Mouse (Mus musculus): ENCODE measurements around the gene Pik3cd. TPM values are rescaled to one million over a fixed set of nuclear protein-coding genes. Genes with fewer than 3 reads are reported as not detected.
"Not testable (repeated sequence)": the region's sequence is repeated elsewhere in the genome, so short reads cannot be mapped to it uniquely, and the experiment has no call there.

Gene Pik3cd
- polyA plus RNA-seq, 1 experiment from 2014 or later, result 3.8 TPM

- Histone ChIP-seq H3K4me1 (replicated peaks; ENCODE audit: insufficient read depth, low read length) (no peaks in the 10 kb centered on the region), H3K27ac (no peak overlapping the region), H3K4me2 (ENCODE audit: low read length) (no peak overlapping the region), H3K27me3 (ENCODE audit: insufficient read depth, low read length) (no peaks in the 10 kb centered on the region), H3K36me3 (ENCODE audit: insufficient read depth, low read length) (no peaks in the 10 kb centered on the region), H3K4me3 (replicated peaks; ENCODE audit: low read depth, low read length) (no peak overlapping the region), H3K9me3 (replicated peaks; ENCODE audit: low read length) (0 out of 2 replicates have a peak, but pooled peaks cover 3% of the 10 kb centered on the region), H3K9ac (ENCODE audit: low read depth, low read length) (no peak overlapping the region)
- TF ChIP-seq CTCF (IDR thresholded peaks at IDR 0.05; ENCODE audit: low read depth), result peak; percentile 34; the same call in 1 of the 2 replicates
- no peak for DNase-seq (ENCODE audit: low spot score)
- no peak for ATAC-seq (replicated peaks; ENCODE audit: low FRiP score, low read depth)
- whole genome bisulfite sequencing, result 97% methylated on average over 3 of the region's 3 CpGs
These were observed 87.5 kb downstream of the Pik3cd start for GRCm38 (mm10) chr4:149614869-149615268.

GRCm38 (mm10) chr4:149613497-149613896 is 88.9 kb downstream of the Pik3cd start:
- not testable (repeated sequence) for ATAC-seq (replicated peaks; ENCODE audit: low FRiP score, low read depth); DNase-seq (ENCODE audit: low spot score); H3K4me1 ChIP-seq (replicated peaks; ENCODE audit: insufficient read depth, low read length); H3K4me3 ChIP-seq (replicated peaks; ENCODE audit: low read depth, low read length); H3K9ac ChIP-seq (ENCODE audit: low read depth, low read length); H3K27me3 ChIP-seq (ENCODE audit: insufficient read depth, low read length); H3K4me2 ChIP-seq (ENCODE audit: low read length); H3K9me3 ChIP-seq (replicated peaks; ENCODE audit: low read length); H3K36me3 ChIP-seq (ENCODE audit: insufficient read depth, low read length); H3K27ac ChIP-seq
- WGBS, result 71% methylated on average over 6 of the region's 6 CpGs

GRCm38 (mm10) chr4:149611376-149612044 is 90.9 kb downstream of the Pik3cd start:
- peak; percentile 93 for TF ChIP-seq CTCF (IDR thresholded peaks at IDR 0.05; ENCODE audit: low read depth)
- no peak for ATAC-seq (replicated peaks; ENCODE audit: low FRiP score, low read depth)
- Histone ChIP-seq H3K4me1 (replicated peaks; ENCODE audit: insufficient read depth, low read length) (no peaks in the 10 kb centered on the region; the same call in 1 of the 2 replicates), H3K27ac (no peak overlapping the region), H3K36me3 (ENCODE audit: insufficient read depth, low read length) (no peaks in the 10 kb centered on the region), H3K9me3 (replicated peaks; ENCODE audit: low read length) (0 out of 2 replicates have a peak, but pooled peaks cover 3% of the 10 kb centered on the region), H3K9ac (ENCODE audit: low read depth, low read length) (no peak overlapping the region), H3K27me3 (ENCODE audit: insufficient read depth, low read length) (no peaks in the 10 kb centered on the region), H3K4me3 (replicated peaks; ENCODE audit: low read depth, low read length) (no peak overlapping the region), H3K4me2 (ENCODE audit: low read length) (no peak overlapping the region)
- WGBS, result 46% methylated on average over 10 of the region's 10 CpGs
- DNase-seq (ENCODE audit: low spot score), result peak; percentile 73

- H3K9me3 ChIP-seq (replicated peaks; ENCODE audit: low read length), result no peaks in the 10 kb centered on the region
- no peaks in the 10 kb centered on the region; the same call in 1 of the 2 replicates for H3K4me1 ChIP-seq (replicated peaks; ENCODE audit: insufficient read depth, low read length)
- ATAC-seq (replicated peaks; ENCODE audit: low FRiP score, low read depth) (no peak), DNase-seq (ENCODE audit: low spot score) (no peak)
- TF ChIP-seq CTCF (IDR thresholded peaks at IDR 0.05; ENCODE audit: low read depth), result no peak
- H3K27me3 ChIP-seq (ENCODE audit: insufficient read depth, low read length), result no peaks in the 10 kb centered on the region
- H3K4me3 ChIP-seq (replicated peaks; ENCODE audit: low read depth, low read length), result no peak overlapping the region
- H3K27ac ChIP-seq, result no peak overlapping the region
- no peaks in the 10 kb centered on the region for H3K36me3 ChIP-seq (ENCODE audit: insufficient read depth, low read length)
- H3K9ac ChIP-seq (ENCODE audit: low read depth, low read length), result no peak overlapping the region
- H3K4me2 ChIP-seq (ENCODE audit: low read length), result no peak overlapping the region
- WGBS, result 72% methylated on average over 7 of the region's 8 CpGs
These were observed 92.9 kb downstream of the Pik3cd start for GRCm38 (mm10) chr4:149609256-149610025.

GRCm38 (mm10) chr4:149608309-149608638 is 94.1 kb downstream of the Pik3cd start:
- DNase-seq (ENCODE audit: low spot score), result no peak
- no peaks in the 10 kb centered on the region for H3K9me3 ChIP-seq (replicated peaks; ENCODE audit: low read length)
- H3K27me3 ChIP-seq (ENCODE audit: insufficient read depth, low read length), result no peaks in the 10 kb centered on the region
- H3K4me1 ChIP-seq (replicated peaks; ENCODE audit: insufficient read depth, low read length), result no peaks in the 10 kb centered on the region; the same call in 1 of the 2 replicates
- ATAC-seq (replicated peaks; ENCODE audit: low FRiP score, low read depth), result no peak
- no peak overlapping the region for H3K27ac ChIP-seq
- TF ChIP-seq CTCF (IDR thresholded peaks at IDR 0.05; ENCODE audit: low read depth), result no peak
- no peak overlapping the region for H3K4me3 ChIP-seq (replicated peaks; ENCODE audit: low read depth, low read length)
- no peak overlapping the region for H3K4me2 ChIP-seq (ENCODE audit: low read length)
- no peaks in the 10 kb centered on the region for H3K36me3 ChIP-seq (ENCODE audit: insufficient read depth, low read length)
- 82% methylated on average over 6 of the region's 6 CpGs for WGBS
- H3K9ac ChIP-seq (ENCODE audit: low read depth, low read length), result no peak overlapping the region

GRCm38 (mm10) chr4:149607591-149608308 is 94.6 kb downstream of the Pik3cd start:
- Histone ChIP-seq H3K36me3 (ENCODE audit: insufficient read depth, low read length) (no peaks in the 10 kb centered on the region), H3K4me3 (replicated peaks; ENCODE audit: low read depth, low read length) (no peak overlapping the region), H3K4me2 (ENCODE audit: low read length) (no peak overlapping the region), H3K9ac (ENCODE audit: low read depth, low read length) (no peak overlapping the region), H3K9me3 (replicated peaks; ENCODE audit: low read length) (no peaks in the 10 kb centered on the region), H3K4me1 (replicated peaks; ENCODE audit: insufficient read depth, low read length) (no peaks in the 10 kb centered on the region; the same call in 1 of the 2 replicates), H3K27ac (no peak overlapping the region), H3K27me3 (ENCODE audit: insufficient read depth, low read length) (no peaks in the 10 kb centered on the region)
- 0 out of 2 replicates have a peak, but pooled peaks have one; percentile 10 for TF ChIP-seq CTCF (IDR thresholded peaks at IDR 0.05; ENCODE audit: low read depth)
- ATAC-seq (replicated peaks; ENCODE audit: low FRiP score, low read depth) (peak; percentile 43), DNase-seq (ENCODE audit: low spot score) (peak; percentile 40)
- 35% methylated on average over 20 of the region's 20 CpGs for WGBS

All from kidney, postnatal 0 days (tissue).